ENCODE assay signal across 12 mouse cellular contexts in genomic region chr6:136475171-136475860, GRCm38 (mm10). TPM values are rescaled to one million over a fixed set of nuclear protein-coding genes. Genes with fewer than 3 reads are reported as not detected.
A peak's percentile ranks its signal among the peaks of the same experiment; 100 is the strongest.
DNase-seq lines count a peak whose midpoint lies in the region; ATAC-seq and TF ChIP-seq lines count a peak whose summit lies in the region.
"Had no signal": no experiment of that assay in that cellular context is flagged by ENCODE, and none has a peak within 500 bp of the region (broad histone marks: within the 10 kb centered on the region; RNA-seq: fewer than 3 reads in every experiment).

No protein-coding gene starts in this region.

- DNase-seq in kidney, postnatal 0 days (ENCODE audit: low spot score): peak; percentile 61
- no peak for DNase-seq in kidney, postnatal 36 days
- no peak for DNase-seq in Patski (ENCODE audit: low read depth, low spot score)
- DNase-seq in layer of hippocampus, postnatal 14 days (ENCODE audit: low spot score in 2 of 2): peak; percentile 50 to 52
- DNase-seq in urinary bladder, adult 18-20 months (ENCODE audit: low spot score in 2 of 2): no peak
- DNase-seq in frontal cortex, postnatal 14 days (ENCODE audit: low spot score in 2 of 2): no peak
- no peak for DNase-seq in c-Kit-positive CD71-positive TER-119-positive erythroid progenitor cells, embryonic 14.5 days (ENCODE audit: low spot score)
- DNase-seq: heart, postnatal 14 days; right cerebral cortex, postnatal 4 days had no signal

- no peaks in the 10 kb centered on the region for H3K27me3 ChIP-seq in kidney, postnatal 0 days (ENCODE audit: insufficient read depth, low read length)
- H3K27me3 ChIP-seq in ES-Bruce4 (ENCODE audit: control insufficient read depth, insufficient read depth, low read length, poor library complexity, severe bottlenecking): no peaks in the 10 kb centered on the region
- no peaks in the 10 kb centered on the region for H3K27me3 ChIP-seq in Patski

- no peak for TF ChIP-seq EP300 in ES-Bruce4 (IDR thresholded peaks at IDR 0.05; ENCODE audit: insufficient read depth, low read depth, low read length)

- 0 out of 2 replicates have a peak, but pooled peaks have one; percentile 2 for TF ChIP-seq CTCF in kidney, postnatal 0 days (IDR thresholded peaks at IDR 0.05; ENCODE audit: low read depth)
- no peak for TF ChIP-seq CTCF in ES-Bruce4 (IDR thresholded peaks at IDR 0.05; ENCODE audit: low read depth, low read length)
- no peak for TF ChIP-seq CTCF in Patski (IDR thresholded peaks at IDR 0.05)

- POLR2A ChIA-PET in Patski (lab: Charles Lee): no interaction called here

- CTCF ChIA-PET in Patski (lab: Charles Lee): interaction anchor here (0.8 kb wide), 1 partner anchor 18 kb away, joined by 3 read pairs; no protein-coding TSS in a partner anchor

- TF ChIP-seq POLR2A in ES-Bruce4 (IDR thresholded peaks at IDR 0.05; ENCODE audit: insufficient read depth, low read length): no peak

- no peak overlapping the region for H3K4me3 ChIP-seq in kidney, postnatal 0 days (replicated peaks; ENCODE audit: low read depth, low read length)
- no peak overlapping the region for H3K4me3 ChIP-seq in ES-Bruce4 (ENCODE audit: low read depth, low read length)

- no peak overlapping the region for H3K4me2 ChIP-seq in kidney, postnatal 0 days (ENCODE audit: low read length)

- peaks cover 8% of the 10 kb centered on the region; the same call in 1 of the 2 replicates for H3K4me1 ChIP-seq in kidney, postnatal 0 days (replicated peaks; ENCODE audit: insufficient read depth, low read length)
- H3K4me1 ChIP-seq in ES-Bruce4 (ENCODE audit: control insufficient read depth, insufficient read depth, low read length): peaks cover 3% of the 10 kb centered on the region

- no peaks in the 10 kb centered on the region for H3K36me3 ChIP-seq in kidney, postnatal 0 days (ENCODE audit: insufficient read depth, low read length)
- no peaks in the 10 kb centered on the region for H3K36me3 ChIP-seq in ES-Bruce4 (ENCODE audit: control insufficient read depth, insufficient read depth, low read length, poor library complexity, severe bottlenecking)

- no peak overlapping the region for H3K9ac ChIP-seq in kidney, postnatal 0 days (ENCODE audit: low read depth, low read length)
- H3K9ac ChIP-seq in ES-Bruce4 (ENCODE audit: low read depth, poor library complexity, severe bottlenecking): no peak overlapping the region

- in situ Hi-C loops in Patski (cut with MboI; ENCODE audit: low pct_unique_long_range_greater_than_20kb): no loop called here

- ATAC-seq in kidney, postnatal 0 days (replicated peaks; ENCODE audit: low FRiP score, low read depth): 0 out of 2 replicates have a peak, but pooled peaks have one; percentile 25
- ATAC-seq in Patski: peak; percentile 51

- H3K27ac ChIP-seq in kidney, postnatal 0 days: peak overlapping the region; percentile 10; the same call in 1 of the 2 replicates
- H3K27ac ChIP-seq in ES-Bruce4 (ENCODE audit: insufficient read depth, low read length): peak overlapping the region; percentile 15

- no peaks in the 10 kb centered on the region for H3K9me3 ChIP-seq in kidney, postnatal 0 days (replicated peaks; ENCODE audit: low read length)
- peaks cover 25% of the 10 kb centered on the region for H3K9me3 ChIP-seq in ES-Bruce4 (replicated peaks; ENCODE audit: control insufficient read depth, insufficient read depth, low read length, poor library complexity, severe bottlenecking)

- WGBS in kidney, postnatal 0 days: 40% methylated on average over 6 of the region's 6 CpGs

RNA-seq across cellular contexts. Expression of gene Atf7ip, which starts 30.7 kb away (rescaled TPM):
- polyA plus RNA-seq in kidney, postnatal 0 days (2015; fragmentation: Nextera tagmentation; extraction: Ambion mirVana): 17.9 and 20.2 TPM in 2 replicates
- polyA plus RNA-seq in ES-Bruce4 (2011; ENCODE audit: insufficient read depth, insufficient read length, low read depth, missing spikeins) (110 and 114 TPM in 2 replicates), Patski (2021) (19.9 TPM)
- 100 to 1,000 TPM; 108 to 121 TPM for total RNA-seq in layer of hippocampus, postnatal 14 days (2021)

RNA-seq across cellular contexts. Expression of gene E330021D16Rik, which starts 59.9 kb away (rescaled TPM):
- polyA plus RNA-seq in kidney, postnatal 0 days (2015; fragmentation: Nextera tagmentation; extraction: Ambion mirVana): 4.2 and 4.7 TPM in 2 replicates
- polyA plus RNA-seq in ES-Bruce4 (2011; ENCODE audit: insufficient read depth, insufficient read length, low read depth, missing spikeins) (0.36 TPM in 1 of 2 replicates, not detected in the other), Patski (2021) (not detected)
- total RNA-seq in layer of hippocampus, postnatal 14 days (2021): not detected
- total RNA-seq: heart, postnatal 14 days; left cerebral cortex, postnatal 25 days had no signal
- polyA plus RNA-seq: urinary bladder, adult 2 months had no signal

Comparison
In these comparisons a context has a peak if more than half of its experiments do, and no peak if none do; other contexts are left out.
1. DNase-seq: peak in kidney, postnatal 0 days (single experiment) and layer of hippocampus, postnatal 14 days (2 of 2); none in kidney, postnatal 36 days (0 of 2), Patski (single experiment), urinary bladder, adult 18-20 months (0 of 2), frontal cortex, postnatal 14 days (0 of 2) and c-Kit-positive CD71-positive TER-119-positive erythroid progenitor cells, embryonic 14.5 days (single experiment).